Mouse (Mus musculus): Measurements from ENCODE around the gene Gpr83. TPM values are rescaled to one million over a fixed set of nuclear protein-coding genes. Genes with fewer than 3 reads are reported as not detected.

Gpr83 gene
- polyA plus RNA-seq, 1 experiment from 2014 or later: 1.4 TPM

DNA sequence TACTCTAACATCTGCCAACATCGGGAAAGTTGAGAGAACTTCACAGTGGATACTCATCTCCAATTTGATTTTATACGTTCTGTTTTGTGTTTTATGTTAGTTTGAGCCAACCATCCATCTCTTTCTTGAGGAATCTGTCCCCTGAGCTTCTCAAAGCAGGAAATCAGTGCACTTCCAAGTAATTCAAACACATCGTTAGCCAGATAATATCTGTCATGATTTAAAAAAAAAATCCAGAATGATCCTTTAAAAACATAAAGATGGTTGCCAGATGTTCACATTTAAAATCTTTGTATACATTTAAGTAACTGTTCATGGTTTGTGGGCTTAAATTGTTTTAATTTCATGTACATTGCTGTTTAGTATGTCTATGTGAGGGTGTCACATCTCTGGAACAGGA is 45.9 kb downstream of the Gpr83 start:
- Histone ChIP-seq H3K9me3 (replicated peaks) (no peaks in the 10 kb centered on the region), H3K4me2 (replicated peaks) (no peak overlapping the region), H3K27me3 (no peaks in the 10 kb centered on the region), H3K9ac (no peak overlapping the region), H3K36me3 (no peaks in the 10 kb centered on the region), H3K4me1 (peaks cover 21% of the 10 kb centered on the region), H3K4me3 (replicated peaks) (no peak overlapping the region), H3K27ac (replicated peaks) (no peak overlapping the region)
- WGBS: 19% methylated on average over 3 of the region's 3 CpGs
- no peak for ATAC-seq (ENCODE audit: insufficient number of reproducible peaks, low FRiP score, low TSS enrichment, low read depth)

DNA sequence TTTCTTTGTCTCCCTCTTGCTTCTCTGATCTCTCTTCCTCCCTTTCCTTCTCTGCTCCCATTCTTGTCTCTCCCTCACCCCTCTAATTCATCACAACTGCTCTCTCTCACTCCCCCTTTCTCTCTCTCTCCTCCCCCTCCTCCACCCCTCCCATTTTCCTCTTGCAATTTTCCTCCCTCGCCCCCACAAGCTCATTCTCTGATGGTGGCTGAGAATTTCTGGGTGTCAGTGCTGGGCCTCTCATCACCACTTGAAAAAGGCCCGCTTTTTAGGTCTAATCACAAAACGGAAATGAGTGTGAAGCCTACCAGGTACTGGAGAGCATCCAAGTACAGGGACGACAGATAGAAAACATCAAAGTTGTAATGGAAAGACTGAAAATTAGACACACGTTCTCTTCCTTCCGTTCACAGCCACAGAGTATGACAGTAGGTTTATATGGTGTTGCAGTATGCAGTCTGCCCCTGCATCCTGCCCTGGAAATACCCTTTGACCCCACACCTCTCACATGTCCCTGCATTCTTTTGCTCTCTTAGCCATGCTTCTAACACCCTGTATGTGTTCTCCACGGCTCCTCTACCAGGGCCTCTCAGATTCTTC is 47.9 kb downstream of the Gpr83 start:
- no peak for ATAC-seq (ENCODE audit: insufficient number of reproducible peaks, low FRiP score, low TSS enrichment, low read depth)
- H3K27me3 ChIP-seq: no peaks in the 10 kb centered on the region
- H3K36me3 ChIP-seq: no peaks in the 10 kb centered on the region
- no peaks in the 10 kb centered on the region for H3K9me3 ChIP-seq (replicated peaks)
- no peak overlapping the region for H3K27ac ChIP-seq (replicated peaks)
- no peak overlapping the region for H3K4me2 ChIP-seq (replicated peaks)
- H3K4me1 ChIP-seq: peaks cover 17% of the 10 kb centered on the region
- no peak overlapping the region for H3K9ac ChIP-seq
- H3K4me3 ChIP-seq (replicated peaks): no peak overlapping the region
- 45% methylated on average over 7 of the region's 7 CpGs for WGBS

DNA sequence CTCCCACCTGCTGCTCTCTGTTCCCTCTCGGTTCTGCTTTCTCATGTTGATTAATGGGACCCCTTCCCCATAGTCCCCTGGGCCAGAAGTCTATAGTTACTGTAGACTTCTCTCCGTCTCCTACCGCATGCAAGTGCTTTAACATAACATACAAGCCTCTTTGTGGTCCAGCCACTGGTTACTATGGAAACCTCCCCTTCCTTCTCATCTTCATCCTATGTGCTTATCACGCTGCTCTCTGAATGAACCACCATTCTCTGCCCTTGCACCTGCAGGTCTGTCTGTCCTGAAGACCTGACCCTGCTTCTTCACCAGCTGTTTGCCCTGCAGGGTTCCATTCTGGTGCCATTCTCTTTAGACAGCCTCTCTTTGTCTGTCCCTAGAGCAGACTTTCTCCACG is 50.0 kb downstream of the Gpr83 start:
- no peaks in the 10 kb centered on the region for H3K9me3 ChIP-seq (replicated peaks)
- ATAC-seq (ENCODE audit: insufficient number of reproducible peaks, low FRiP score, low TSS enrichment, low read depth): no peak
- no peaks in the 10 kb centered on the region for H3K36me3 ChIP-seq
- WGBS: 57% methylated on average over 5 of the region's 5 CpGs
- H3K4me1 ChIP-seq: peaks cover 7% of the 10 kb centered on the region
- no peak overlapping the region for H3K4me2 ChIP-seq (replicated peaks)
- no peak overlapping the region for H3K4me3 ChIP-seq (replicated peaks)
- H3K27ac ChIP-seq (replicated peaks): no peak overlapping the region
- H3K27me3 ChIP-seq: no peaks in the 10 kb centered on the region
- H3K9ac ChIP-seq: no peak overlapping the region

- H3K36me3 ChIP-seq: no peaks in the 10 kb centered on the region
- 74% methylated on average over 2 of the region's 2 CpGs for WGBS
- no peaks in the 10 kb centered on the region for H3K4me1 ChIP-seq
- H3K27ac ChIP-seq (replicated peaks): no peak overlapping the region
- no peaks in the 10 kb centered on the region for H3K9me3 ChIP-seq (replicated peaks)
- H3K4me3 ChIP-seq (replicated peaks): no peak overlapping the region
- ATAC-seq (ENCODE audit: insufficient number of reproducible peaks, low FRiP score, low TSS enrichment, low read depth): no peak
- H3K4me2 ChIP-seq (replicated peaks): no peak overlapping the region
- no peaks in the 10 kb centered on the region for H3K27me3 ChIP-seq
- no peak overlapping the region for H3K9ac ChIP-seq
Measured at GRCm38 (mm10) chr9:14912037-14912436, 52.0 kb downstream of the Gpr83 start.

DNA sequence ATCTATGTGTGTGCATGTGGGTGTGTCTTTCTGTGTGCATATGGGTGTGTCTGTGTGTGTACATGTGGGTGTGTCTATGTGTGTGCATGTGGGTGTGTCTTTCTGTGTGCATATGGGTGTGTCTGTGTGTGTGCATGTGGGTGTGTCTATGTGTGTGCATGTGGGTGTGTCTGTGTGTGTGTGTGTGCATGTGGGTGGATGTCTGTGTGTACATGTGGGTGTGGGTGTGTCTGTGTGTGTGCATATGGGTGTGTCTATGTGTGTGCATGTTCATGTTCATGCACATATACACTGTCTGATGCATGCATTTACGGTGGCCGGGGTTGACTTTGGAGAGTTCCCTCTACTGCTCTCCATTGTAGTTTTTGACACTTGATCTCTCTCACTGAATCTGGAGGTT is 57.7 kb downstream of the Gpr83 start:
- no peak for ATAC-seq (ENCODE audit: insufficient number of reproducible peaks, low FRiP score, low TSS enrichment, low read depth)
- Histone ChIP-seq H3K27me3 (no peaks in the 10 kb centered on the region), H3K4me2 (replicated peaks) (no peak overlapping the region), H3K4me1 (no peaks in the 10 kb centered on the region), H3K4me3 (replicated peaks) (no peak overlapping the region), H3K36me3 (no peaks in the 10 kb centered on the region), H3K27ac (replicated peaks) (no peak overlapping the region), H3K9me3 (replicated peaks) (no peaks in the 10 kb centered on the region), H3K9ac (no peak overlapping the region)
- WGBS: 91% methylated on average over 2 of the region's 2 CpGs

DNA sequence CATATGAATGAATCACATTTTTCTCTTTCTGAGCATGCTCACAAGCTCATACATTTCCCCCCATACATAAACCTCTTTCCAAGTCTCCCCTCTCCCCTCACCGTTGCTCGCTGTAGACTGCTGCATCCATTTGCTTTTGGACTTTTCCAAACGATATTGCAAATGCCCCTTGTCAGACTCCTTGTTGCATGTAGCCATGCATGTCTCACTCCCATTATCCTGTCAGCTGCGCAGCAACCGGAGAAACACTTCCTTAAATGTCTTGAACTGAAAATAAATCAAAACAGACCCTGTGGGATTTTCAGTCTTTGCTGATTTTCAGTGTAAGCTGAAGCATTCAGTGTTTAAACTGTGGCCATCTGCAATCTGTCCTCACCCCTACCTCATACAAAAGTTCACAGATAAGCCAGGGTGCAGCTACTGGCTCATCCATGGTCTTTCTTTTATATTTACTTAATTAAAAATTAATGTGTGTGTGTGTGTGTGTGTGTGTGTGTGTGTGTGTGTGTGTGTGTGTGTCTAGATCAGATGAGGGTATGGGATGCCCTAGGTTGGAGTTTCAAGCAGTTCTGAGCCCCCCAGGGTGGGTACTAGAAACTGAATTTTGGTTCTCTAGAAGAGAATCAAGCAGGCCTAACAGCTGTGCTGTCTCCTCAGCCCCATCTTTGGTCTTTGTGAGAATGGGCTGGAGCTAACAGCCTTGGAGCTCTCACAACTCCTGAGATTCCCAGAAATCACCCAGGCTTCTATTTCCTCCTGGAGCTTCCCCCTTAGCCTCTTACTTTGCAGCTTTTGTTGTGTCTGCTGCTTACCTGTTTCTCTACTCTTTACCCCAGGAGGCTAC is 59.0 kb downstream of the Gpr83 start:
- no peaks in the 10 kb centered on the region for H3K9me3 ChIP-seq (replicated peaks)
- no peak overlapping the region for H3K9ac ChIP-seq
- no peak overlapping the region for H3K27ac ChIP-seq (replicated peaks)
- H3K36me3 ChIP-seq: no peaks in the 10 kb centered on the region
- H3K4me1 ChIP-seq: no peaks in the 10 kb centered on the region
- H3K27me3 ChIP-seq: no peaks in the 10 kb centered on the region
- ATAC-seq (ENCODE audit: insufficient number of reproducible peaks, low FRiP score, low TSS enrichment, low read depth): no peak
- H3K4me3 ChIP-seq (replicated peaks): no peak overlapping the region
- no peak overlapping the region for H3K4me2 ChIP-seq (replicated peaks)
- 38% methylated on average over 5 of the region's 5 CpGs for WGBS

Other genes with a start within 250 kb of the Gpr83 start
- 34.2 and 38.9 TPM in 2 replicates for gene Amotl1, start 215.2 kb upstream of the Gpr83 start, polyA plus RNA-seq (2015; fragmentation: Nextera tagmentation; extraction: Ambion mirVana)
- gene Piwil4, start 119.5 kb upstream of the Gpr83 start, polyA plus RNA-seq (2015; fragmentation: Nextera tagmentation; extraction: Ambion mirVana): 0.08 and 0.11 TPM in 2 replicates
- gene Fut4, start 107.8 kb upstream of the Gpr83 start, polyA plus RNA-seq (2015; fragmentation: Nextera tagmentation; extraction: Ambion mirVana): 2.1 and 2.4 TPM in 2 replicates
- gene 1700012B09Rik, start 89.2 kb upstream of the Gpr83 start, polyA plus RNA-seq (2015; fragmentation: Nextera tagmentation; extraction: Ambion mirVana): 9.0 and 18.5 TPM in 2 replicates
- 21.5 and 22.4 TPM in 2 replicates for gene Mre11a, start 75.6 kb upstream of the Gpr83 start, polyA plus RNA-seq (2015; fragmentation: Nextera tagmentation; extraction: Ambion mirVana)
- 40.6 and 42.8 TPM in 2 replicates for gene Ankrd49, start 75.4 kb upstream of the Gpr83 start, polyA plus RNA-seq (2015; fragmentation: Nextera tagmentation; extraction: Ambion mirVana)
- 0.37 and 0.47 TPM in 2 replicates for gene Izumo1r, start 43.7 kb downstream of the Gpr83 start, polyA plus RNA-seq (2015; fragmentation: Nextera tagmentation; extraction: Ambion mirVana)
- gene Panx1, start 185.3 kb downstream of the Gpr83 start, polyA plus RNA-seq (2015; fragmentation: Nextera tagmentation; extraction: Ambion mirVana): 43.4 and 45.7 TPM in 2 replicates

Data from embryonic facial prominence, embryonic 15.5 days (tissue).